Mouse (Mus musculus): ENCODE data around the gene Atp6v0a4.

Atp6v0a4 gene

DNA sequence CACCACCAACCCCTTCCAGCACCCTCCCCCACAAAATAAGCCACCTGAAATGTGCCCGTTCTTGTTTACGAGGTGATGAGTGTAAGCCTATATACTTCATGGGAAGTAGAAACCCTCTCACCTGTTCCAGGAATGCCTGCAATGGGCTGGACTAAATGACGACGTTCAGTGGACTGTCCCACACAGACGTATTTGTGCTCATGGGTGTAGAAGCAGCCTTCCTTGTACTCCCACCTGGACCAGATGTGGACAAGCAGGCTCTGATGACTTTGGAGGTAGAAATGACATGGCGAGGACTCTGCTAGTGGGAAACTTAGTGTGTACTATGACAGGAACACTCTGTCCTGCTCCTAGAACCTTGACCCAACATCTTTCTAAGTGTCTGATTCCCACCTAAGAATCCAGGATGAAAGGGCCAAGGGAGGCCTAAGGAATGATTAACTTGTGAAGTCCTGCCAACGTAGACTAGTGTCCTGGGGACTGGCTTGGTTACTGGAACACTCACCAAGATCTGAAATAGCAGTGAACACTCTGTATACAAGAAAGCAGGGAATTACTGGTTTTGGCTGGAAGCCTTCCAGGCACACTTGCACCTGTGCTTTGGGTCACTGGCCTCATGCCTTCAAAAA lies at the start of gene Atp6v0a4:
Gene Atp6v0a4, minus strand, starts transcription at position 380 of the 629 bp plus-strand sequence.
- no peak for DNase-seq (ENCODE audit: low read depth, low spot score)

DNA sequence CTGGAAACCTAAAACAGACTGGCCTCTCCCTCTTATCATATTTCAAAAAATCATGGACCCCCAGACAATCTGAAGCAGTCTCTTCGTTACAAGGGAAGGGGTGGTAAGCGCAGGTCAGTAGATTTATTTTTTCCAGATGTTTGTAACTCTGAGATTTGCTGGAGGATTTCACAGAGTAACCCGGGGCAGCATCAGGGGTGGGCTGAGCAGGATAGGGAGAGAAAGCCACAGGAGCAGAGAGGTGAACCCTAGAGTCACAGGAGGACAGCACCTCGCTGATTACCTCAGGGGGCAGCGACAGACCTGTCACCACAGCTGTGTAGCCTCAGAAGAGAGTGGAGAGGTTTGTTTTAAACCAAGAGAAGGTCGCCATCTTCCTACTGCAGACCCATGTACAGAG lies 41.0 kb upstream of the Atp6v0a4 start:
- no peak for DNase-seq (ENCODE audit: low read depth, low spot score)

DNA sequence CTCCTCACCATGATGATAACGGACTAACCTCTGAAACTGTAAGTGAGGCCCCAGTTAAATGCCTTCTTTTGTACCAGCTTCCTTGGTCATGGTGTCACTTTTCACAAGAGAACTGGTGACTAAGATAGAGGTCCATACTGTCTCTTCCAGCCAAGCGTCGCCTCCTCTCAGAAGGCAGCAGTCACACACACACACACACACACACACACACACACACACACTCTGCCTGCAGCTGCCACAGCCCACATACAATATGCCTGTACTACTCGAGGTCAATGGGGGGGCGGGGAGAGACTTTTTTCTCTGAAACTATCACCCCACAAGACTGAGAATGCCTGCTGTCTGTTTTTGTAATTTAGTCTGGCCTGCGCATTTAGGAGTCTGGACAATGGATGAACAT lies 40.3 kb upstream of the Atp6v0a4 start:
- no peak for DNase-seq (ENCODE audit: low read depth, low spot score)

DNA sequence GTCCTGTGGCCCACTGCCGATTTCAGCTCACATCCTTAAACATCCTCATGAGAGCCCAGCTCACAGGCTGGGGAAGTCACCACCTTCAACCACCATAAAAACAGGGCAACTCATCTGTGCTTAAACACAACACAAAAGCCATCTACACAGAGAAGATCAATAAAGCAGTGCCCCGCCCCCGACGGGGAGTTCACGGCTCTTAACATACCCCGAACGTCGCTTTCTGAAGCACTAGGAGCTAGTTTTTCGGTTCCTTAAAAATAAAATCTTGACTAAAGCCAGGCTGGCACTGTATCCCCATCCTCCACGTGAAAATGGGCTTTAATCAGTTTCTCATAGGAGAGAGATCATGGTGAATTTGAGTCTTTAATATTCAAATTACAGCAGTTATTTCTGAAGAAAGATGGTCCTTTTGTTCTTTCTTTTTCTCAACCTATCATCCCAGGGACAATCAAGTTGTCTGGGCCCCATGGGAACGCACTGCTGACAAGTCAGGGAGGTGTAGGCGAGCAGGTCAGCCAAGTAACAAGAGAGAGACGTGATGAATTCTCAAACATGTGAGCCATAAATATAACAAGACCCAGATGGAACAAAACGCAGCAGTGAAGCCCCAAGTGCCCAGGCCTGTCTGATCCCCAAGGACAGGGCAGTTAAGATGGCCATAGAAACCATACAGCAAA lies 38.6 kb upstream of the Atp6v0a4 start:
- no peak for DNase-seq (ENCODE audit: low read depth, low spot score)

DNA sequence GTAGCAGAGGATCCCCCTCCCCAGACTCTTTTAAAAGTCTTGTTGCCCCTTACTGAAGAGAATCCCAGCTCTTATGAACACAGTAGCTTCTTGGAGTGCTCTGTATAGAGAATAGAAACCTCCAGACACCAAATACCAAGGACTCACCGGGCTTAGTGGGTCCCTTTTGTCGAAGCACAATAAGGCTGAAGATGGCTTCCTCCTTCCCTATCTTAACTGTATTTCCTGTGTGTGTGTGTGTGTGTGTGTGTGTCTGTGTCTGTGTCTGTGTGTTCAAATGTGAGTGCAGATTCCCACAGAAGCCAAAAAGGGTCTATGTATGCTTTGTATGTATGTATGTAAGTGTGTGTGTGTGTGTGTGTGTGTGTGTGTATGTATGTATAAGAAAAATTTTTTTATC lies 36.2 kb upstream of the Atp6v0a4 start:
- no peak for DNase-seq (ENCODE audit: low read depth, low spot score)

DNA sequence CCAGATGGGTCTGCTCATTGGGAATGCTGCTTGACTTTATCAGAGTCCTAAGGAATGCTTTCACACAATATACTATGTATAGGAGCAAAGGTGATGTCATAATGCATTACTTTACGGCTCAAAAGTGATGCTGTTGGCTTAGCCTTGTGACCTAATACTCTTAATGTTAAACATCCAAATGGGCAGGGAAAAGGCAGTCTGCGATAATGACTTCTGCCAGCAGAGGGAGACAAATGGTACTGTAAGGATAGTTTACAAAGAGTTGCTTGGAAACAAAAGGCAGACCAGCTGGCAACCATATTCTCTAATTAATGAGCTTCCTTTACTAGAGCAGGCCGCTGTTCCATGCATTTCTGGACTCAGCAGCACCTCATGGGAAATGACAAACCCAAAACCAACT lies 35.7 kb upstream of the Atp6v0a4 start:
- DNase-seq (ENCODE audit: low read depth, low spot score), result peak; percentile 80

DNA sequence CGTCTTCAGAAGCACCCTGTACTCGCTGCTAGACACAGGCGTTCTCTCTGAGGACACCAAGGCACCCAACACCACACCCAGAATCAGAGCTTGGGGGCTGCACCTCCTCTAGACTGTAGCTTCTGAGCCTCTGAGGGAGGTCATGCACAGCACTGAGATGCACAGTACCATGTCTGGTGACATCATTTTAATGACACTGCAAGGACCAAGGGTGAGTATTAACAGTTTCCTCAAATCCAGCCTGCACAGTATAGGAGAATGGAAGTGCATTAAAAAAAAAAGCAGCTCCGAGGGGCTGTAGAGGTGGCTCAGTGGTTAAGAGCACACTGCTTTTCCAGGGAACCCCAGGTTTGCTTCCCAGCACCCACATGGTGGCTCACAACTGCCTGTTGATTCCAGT lies 35.2 kb upstream of the Atp6v0a4 start:
- DNase-seq (ENCODE audit: low read depth, low spot score), result no peak

DNA sequence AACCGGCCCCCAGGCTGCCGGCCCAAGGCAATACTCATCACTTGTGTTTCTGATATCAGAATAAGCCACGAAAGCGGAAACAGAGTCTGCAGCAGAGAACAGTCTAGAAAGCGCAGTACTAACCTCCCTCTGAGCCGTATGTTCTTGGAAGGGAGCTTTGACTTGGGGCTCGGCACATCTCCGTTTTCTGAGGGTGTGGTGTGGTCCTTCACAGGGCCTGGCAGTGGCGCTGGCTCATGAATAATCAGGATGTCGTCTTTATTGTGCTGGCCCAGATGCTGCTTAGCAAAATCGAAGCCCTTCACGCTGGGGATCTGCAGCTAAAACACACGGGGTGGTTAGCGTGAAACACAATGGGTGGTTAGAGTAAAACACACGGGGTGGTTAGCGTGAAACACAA lies 33.5 kb upstream of the Atp6v0a4 start:
- DNase-seq (ENCODE audit: low read depth, low spot score), result no peak

DNA sequence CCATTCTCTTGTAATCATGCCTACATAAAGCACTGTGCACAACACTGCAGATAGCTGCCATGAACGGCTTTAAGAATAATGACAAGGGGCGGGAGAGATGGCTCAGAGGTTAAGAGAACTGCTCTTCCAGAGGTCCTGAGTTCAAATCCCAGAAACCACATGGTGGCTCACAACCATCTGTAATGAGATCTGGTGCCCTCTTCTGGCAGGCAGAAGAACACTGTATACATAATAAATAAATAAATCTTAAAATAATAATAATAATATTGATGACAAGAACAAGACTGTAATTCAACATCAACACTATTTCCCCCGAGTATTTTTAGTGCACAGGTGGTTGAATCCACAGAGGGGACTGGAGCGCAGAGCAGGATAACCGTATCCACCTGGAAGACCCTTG lies 31.8 kb upstream of the Atp6v0a4 start:
- no peak for DNase-seq (ENCODE audit: low read depth, low spot score)

DNA sequence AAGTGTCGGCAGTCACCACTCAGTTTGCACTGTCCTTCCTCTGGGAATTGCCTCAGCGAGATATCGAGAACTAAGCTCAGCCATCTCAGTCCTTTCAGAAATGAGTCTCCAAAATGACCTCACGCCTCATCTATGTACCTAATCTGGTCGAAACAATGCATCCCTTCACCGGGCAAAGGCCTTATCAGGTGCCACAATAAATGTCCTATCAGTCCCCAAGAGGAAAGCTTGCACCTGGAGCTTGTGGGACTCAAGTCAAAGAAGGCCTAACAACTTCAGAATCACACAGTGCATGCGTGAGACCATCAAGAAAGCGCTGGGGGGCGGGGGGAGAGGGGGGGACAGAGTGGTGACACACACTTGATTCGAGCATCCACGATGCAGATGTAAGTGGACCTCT lies 27.9 kb upstream of the Atp6v0a4 start:
- DNase-seq (ENCODE audit: low read depth, low spot score), result no peak

DNA sequence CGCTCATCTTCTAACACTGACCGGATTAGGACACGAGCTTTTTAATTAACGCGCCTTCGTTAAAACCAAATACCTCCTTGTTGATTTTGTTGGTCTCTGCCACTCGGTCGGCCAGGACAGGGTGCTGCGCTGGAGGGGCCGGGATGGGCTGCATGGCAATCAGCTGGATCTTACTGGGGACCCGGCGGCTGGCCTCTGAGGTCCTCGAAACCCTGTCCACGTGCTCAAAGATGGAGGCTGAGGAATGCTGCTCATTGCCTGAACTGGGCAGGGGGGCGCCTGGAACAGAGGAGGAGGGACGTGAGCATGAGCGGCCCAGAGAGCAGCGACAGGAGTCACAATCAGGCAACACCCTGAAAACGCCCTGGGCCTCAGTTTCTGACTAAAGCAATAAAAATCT lies 25.1 kb upstream of the Atp6v0a4 start:
- no peak for DNase-seq (ENCODE audit: low read depth, low spot score)

DNA sequence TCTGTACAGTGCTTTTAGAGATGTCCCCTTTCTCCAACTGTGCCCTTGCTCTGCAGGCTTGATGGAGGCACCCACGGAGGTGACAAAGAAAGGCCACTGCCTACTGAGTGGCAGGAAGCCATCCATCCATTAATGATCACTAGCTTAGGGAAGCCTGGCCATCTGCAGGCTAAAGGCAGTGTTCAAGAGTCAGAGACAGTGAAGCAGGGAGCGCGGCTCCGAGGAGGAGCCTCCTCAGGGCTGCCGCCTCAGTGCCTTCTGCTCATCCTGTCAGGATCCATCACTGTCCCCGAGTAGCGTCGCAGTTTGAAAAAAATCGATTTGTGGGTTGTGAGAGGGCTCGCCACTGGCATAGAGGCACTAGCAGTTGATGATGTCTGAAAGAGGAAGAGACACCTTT lies 24.2 kb upstream of the Atp6v0a4 start:
- DNase-seq (ENCODE audit: low read depth, low spot score), result no peak

DNA sequence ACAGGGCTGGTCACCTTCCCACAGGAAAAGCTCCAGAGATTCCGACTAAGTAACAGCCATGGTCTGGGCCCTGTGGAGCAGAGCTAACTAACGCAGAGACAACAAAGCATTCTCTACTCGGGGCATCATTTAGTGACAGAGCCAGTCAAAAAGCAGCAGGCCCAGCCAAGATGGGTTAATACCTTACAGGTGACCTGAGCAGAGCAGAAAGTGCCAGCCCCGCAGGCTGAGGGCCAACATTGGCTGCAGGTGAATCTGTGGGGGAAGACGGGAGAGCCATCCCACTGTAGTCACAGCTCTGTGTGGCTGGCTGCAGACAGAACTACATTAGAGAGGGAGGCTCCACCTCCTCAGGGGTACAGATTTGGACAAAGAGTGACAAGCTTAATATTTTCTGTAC lies 22.9 kb upstream of the Atp6v0a4 start:
- DNase-seq (ENCODE audit: low read depth, low spot score), result no peak

DNA sequence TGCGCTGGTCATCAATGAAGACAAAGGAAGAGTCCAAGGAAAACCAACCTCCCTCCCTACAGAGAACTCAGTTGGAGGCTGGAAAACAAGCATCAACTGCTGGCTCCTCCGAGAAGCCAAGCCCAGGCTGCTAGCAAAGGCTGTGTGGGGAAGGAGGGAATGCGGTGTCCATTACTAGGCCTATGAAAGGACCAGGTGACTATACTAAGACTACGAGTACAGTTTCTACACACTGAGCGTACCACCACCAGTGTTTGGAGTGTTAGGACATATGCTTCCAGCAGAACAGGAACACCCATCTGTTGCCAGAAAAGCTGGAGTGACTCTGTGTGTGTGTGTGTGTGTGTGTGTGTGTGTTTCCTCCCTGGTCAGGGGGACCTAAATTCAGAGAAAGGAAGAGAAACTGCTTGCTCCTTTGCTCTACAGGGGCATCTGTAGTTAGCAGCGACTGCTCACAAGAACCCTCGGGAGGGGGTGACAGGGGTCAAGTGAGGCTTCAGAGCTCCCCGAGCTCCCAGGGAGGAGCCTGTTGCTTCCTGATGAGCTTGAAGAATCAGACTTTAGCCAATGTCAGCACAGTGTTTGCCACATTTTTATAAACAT lies 21.2 kb upstream of the Atp6v0a4 start:
- DNase-seq (ENCODE audit: low read depth, low spot score), result no peak

DNA sequence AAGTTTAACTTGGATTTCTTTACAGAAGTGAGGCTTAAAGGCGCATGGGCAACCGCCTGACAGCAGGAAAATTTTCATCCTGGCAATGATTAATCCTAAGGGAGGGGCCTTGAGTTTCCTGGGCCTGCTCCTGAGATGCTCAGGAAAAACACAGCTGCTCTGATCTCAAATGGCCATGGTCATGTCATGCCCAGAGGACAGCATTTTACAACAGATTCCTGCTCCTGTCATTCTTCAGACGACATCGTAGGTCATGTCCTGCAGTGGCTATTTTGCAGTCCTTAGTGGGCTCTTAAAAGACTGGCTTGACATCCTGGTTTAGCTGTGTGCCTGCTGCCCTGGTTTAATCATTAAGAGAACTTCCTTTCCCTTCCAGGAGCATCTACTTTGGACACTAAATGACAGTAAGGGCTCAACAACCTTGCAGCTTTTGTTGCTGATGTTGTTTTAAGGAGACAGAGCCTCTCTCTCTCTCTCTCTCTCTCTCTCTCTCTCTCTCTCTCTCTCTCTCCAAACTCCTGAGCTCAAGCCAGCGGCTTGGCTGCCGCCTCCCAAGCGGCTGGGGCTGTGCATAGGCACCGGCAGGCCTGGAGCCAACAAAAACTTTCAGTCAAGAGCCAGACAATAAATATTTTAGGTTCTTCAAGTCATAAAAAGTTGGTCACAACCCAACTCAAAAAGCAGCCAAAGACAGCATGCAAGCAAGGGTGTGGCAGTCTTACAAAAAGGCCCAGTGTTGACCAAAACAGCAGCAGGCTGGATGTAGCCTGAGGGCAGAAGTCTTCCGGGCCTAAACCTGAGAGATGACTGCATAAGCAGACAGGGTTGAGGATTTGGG lies 20.0 kb upstream of the Atp6v0a4 start:
- no peak for DNase-seq (ENCODE audit: low read depth, low spot score)

DNA sequence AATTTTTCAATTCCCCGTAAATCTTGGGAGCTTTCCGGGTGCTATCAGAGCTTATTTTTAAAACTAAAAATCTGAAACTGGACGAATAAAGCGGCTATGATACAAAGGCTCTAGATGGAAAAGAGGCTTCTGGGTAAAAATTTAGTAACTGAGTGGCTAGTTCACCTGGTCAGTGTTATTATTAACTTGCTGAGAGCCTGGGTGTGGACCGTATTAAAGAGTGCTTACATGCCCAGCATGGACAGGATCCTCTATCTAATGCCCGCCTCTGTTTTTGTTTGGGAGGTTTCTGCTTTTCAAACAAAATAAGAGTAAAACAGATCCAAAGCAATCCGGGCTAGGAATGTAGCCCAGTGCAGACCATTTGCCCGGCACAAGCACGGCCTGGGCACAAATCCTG lies 16.0 kb upstream of the Atp6v0a4 start:
- no peak for DNase-seq (ENCODE audit: low read depth, low spot score)

DNA sequence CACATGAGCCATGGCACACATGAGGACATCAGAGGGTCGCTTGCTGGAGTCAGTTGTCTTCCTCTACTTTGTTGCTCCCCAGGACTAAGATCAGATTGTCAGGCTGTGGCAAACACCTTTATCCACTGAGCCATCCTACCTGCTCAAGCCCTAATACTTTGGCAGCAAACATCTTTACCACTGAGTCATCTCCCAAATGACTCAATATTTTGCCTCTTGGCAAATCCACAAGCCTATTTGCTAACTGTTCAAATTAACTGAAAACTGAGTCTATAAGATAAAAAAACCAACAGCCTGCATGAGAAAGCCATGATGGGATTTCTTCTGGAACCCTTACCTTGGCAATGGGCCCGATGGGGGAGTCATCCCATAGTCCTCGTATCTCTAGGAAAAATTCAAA lies 14.7 kb upstream of the Atp6v0a4 start:
- no peak for DNase-seq (ENCODE audit: low read depth, low spot score)

DNA sequence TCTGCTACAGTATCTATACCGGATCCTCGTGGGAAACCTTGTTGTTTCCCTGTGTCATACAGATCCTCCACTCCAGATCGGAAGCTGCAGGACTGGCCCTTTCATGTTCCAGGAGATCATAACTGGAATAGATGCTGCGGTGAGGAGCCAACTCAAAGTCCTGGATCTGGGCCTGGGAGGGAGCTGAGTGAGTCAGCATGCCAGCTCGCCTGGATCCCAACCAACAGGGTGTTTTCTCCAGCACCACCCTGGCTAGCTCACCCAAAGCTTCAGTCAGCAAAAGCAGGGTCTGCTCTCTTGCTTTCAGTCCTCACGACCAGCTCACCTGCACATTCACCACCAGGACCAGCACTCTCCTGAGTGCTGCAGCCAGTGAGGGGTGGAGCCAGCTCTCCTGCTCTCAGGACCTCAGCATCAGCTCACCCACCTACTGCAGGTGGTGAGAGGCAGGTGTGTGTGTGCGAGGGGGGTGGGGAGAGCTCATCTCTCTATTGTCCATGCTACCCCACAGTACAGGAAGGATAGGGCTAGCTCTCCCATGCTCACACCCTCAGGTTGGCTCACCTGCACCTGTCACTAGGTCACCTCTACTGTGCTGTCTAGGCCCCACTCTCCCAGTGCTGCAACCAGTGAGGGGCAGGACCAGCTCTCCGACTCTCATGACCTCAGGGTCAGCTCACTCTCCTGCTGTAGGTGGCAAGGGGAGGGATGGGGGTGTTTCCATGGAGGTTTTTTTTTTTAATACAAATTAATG lies 10.6 kb upstream of the Atp6v0a4 start:
- no peak for DNase-seq (ENCODE audit: low read depth, low spot score)

DNA sequence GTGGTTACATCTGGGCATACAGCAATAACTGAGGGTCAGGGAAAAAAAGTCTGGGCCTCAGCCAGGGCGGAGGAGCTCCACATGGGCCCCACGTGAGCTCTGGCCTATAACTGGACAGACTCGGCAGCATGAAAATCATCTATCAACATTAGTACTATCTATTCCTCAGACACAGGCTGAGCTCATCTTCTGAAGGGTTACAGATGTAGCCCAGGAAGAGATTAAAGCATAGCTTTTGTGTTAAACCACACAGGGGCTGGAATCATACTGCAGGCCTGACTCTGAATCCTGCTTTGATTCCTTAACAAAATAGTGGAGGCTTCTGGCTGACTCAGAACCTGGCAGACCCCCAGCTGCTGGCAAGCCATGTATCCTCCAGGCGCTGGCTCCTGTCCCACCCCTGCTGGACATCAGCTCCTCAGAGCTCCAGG lies 7.4 kb upstream of the Atp6v0a4 start:
- no peak for DNase-seq (ENCODE audit: low read depth, low spot score)

DNA sequence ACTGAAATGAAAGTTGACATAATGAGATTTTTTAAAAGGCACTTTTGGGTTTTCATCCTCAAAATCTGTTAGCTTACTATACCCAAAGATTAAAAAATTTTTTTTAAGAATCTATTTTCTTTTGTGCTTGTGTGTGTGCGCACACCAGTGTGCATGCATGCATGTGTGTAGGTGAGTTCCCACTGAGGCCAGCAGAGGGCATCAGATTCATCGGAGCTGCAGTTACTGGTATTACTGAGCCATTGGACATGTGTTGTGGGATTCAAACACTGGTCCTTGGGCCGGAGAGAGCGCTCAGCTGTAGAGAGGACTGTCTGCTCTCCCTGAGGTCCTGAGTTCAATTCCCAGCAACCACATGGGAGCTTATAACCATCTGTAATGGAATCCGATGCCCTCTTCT lies 5.5 kb upstream of the Atp6v0a4 start:
- DNase-seq (ENCODE audit: low read depth, low spot score), result no peak

DNA sequence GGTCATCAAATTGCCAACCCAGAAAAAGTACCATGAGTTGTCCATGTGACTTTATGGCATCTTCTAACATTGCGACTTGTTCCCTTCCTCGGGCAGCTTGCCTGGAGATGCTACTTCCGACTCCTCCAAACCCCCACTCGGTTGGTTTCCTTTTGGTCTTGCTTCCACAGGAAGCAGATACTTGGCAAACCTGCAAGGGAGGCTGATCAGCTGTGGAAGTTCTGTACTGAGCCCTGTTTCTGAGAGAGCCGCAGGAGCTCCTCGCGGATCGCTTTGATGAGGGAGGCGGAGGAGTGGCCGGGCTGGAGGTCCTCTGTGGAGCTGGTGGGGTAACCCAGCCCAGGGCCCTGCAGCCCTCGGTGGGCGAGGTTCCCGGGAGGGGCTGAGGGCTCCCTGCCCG lies 3.7 kb upstream of the Atp6v0a4 start:
- no peak for DNase-seq (ENCODE audit: low read depth, low spot score)

DNA sequence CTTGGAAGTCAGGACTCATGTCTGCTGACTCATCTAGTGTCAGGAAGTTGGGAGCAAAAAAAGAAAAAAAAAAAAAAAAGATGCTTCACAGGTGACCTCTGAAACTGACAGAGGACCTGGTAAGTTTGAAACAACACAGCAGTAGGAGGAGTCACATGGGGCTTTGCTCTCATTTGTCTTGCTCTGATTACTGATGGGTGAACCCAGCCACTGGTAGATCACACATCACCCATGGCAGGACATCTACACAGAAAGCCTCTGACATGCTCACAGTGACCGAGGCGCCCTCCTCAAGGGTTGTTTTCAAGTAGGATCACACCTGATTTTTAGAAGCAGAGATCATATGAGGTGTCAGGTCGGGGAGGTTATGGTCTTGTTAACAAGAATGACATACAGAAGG lies 1.1 kb upstream of the Atp6v0a4 start:
- no peak for DNase-seq (ENCODE audit: low read depth, low spot score)
